Mouse (Mus musculus): Measurements from ENCODE around the gene Amigo2. TPM values are rescaled to one million over a fixed set of nuclear protein-coding genes. Genes with fewer than 3 reads are reported as not detected.

Gene Amigo2
- total and polyA plus RNA-seq, 3 experiments, result not detected

GRCm38 (mm10) chr15:97282572-97282881 is 35.4 kb upstream of the Amigo2 start:
- no peak overlapping the region for H3K9ac ChIP-seq (ENCODE audit: control insufficient read depth, low read depth, low read length, poor library complexity, severe bottlenecking)
- no peaks in the 10 kb centered on the region for H3K36me3 ChIP-seq (ENCODE audit: control insufficient read depth in 1 of 2, insufficient read depth in 2 of 2, low read length in 2 of 2)
- no peak overlapping the region for H3K27ac ChIP-seq (ENCODE audit: control insufficient read depth, low read depth, low read length)
- no peaks in the 10 kb centered on the region; a peak in 1 of 4 replicates for H3K27me3 ChIP-seq (ENCODE audit: control insufficient read depth in 1 of 2, insufficient read depth in 2 of 2, low read length in 2 of 2)
- TF ChIP-seq CHD2 (IDR thresholded peaks at IDR 0.05; ENCODE audit: low read length) (no peak), MEF2A (IDR thresholded peaks at IDR 0.05; ENCODE audit: extremely low read depth, insufficient replicate concordance, low read depth, low read length, poor library complexity, severe bottlenecking) (no peak), MYC (IDR thresholded peaks at IDR 0.05; ENCODE audit: low read depth, low read length) (no peak), KAT2A (conservative IDR thresholded peaks at IDR 0.05; ENCODE audit: low read depth, low read length) (no peak), NELFE (IDR thresholded peaks at IDR 0.05; ENCODE audit: low read depth, low read length) (no peak), UBTF (IDR thresholded peaks at IDR 0.05; ENCODE audit: borderline replicate concordance, insufficient read depth, low read depth, low read length) (no peak), TAL1 (IDR thresholded peaks at IDR 0.05; ENCODE audit: low read length) (no peak), MYB (IDR thresholded peaks at IDR 0.05; ENCODE audit: low read depth, low read length) (no peak), POLR2AphosphoS2 (IDR thresholded peaks at IDR 0.05; ENCODE audit: low read length) (no peak), TBP (IDR thresholded peaks at IDR 0.05; ENCODE audit: low read depth, low read length) (no peak), ZMIZ1 (IDR thresholded peaks at IDR 0.05; ENCODE audit: low read depth, low read length) (no peak), MAZ (IDR thresholded peaks at IDR 0.05; ENCODE audit: low read depth, low read length) (no peak), ELF1 (IDR thresholded peaks at IDR 0.05; ENCODE audit: low read depth, low read length) (no peak), E2F4 (IDR thresholded peaks at IDR 0.05; ENCODE audit: borderline replicate concordance, low read depth, low read length) (no peak), RAD21 (IDR thresholded peaks at IDR 0.05; ENCODE audit: low read depth, low read length) (no peak), EP300 (IDR thresholded peaks at IDR 0.05; ENCODE audit: low read depth in 1 of 2, low read length in 2 of 2) (no peak), MAFK (IDR thresholded peaks at IDR 0.05; ENCODE audit: borderline replicate concordance, low read depth, low read length) (no peak), ZNF384 (IDR thresholded peaks at IDR 0.05; ENCODE audit: low read depth, low read length) (no peak)
- no peaks in the 10 kb centered on the region for H3K9me3 ChIP-seq (replicated peaks; ENCODE audit: insufficient read depth, low read length)
- no peaks in the 10 kb centered on the region for H3K4me1 ChIP-seq (ENCODE audit: control insufficient read depth in 1 of 2, insufficient read depth in 2 of 2, low read length in 2 of 2)
- no peaks in the 10 kb centered on the region for H3K79me2 ChIP-seq (ENCODE audit: control insufficient read depth, insufficient read depth, low read length, poor library complexity)
- no peak overlapping the region for H3K4me3 ChIP-seq (ENCODE audit: control insufficient read depth in 1 of 2, insufficient read depth in 1 of 2, low read depth in 2 of 2, low read length in 2 of 2)
- DNase-seq (ENCODE audit: low read depth, low spot score), result no peak

- Histone ChIP-seq H3K9me3 (replicated peaks; ENCODE audit: insufficient read depth, low read length) (no peaks in the 10 kb centered on the region), H3K79me2 (ENCODE audit: control insufficient read depth, insufficient read depth, low read length, poor library complexity) (no peaks in the 10 kb centered on the region)
These were observed 34.9 kb upstream of the Amigo2 start for GRCm38 (mm10) chr15:97281712-97282571.

More at GRCm38 (mm10) chr15:97281712-97282571, 34.9 kb upstream of the Amigo2 start:
- no peak overlapping the region for H3K4me3 ChIP-seq (ENCODE audit: control insufficient read depth in 1 of 2, insufficient read depth in 1 of 2, low read depth in 2 of 2, low read length in 2 of 2)
- TF ChIP-seq POLR2AphosphoS5 (IDR thresholded peaks at IDR 0.05; ENCODE audit: borderline replicate concordance, low read depth, low read length) (peak; percentile 46; the same call in 1 of the 2 replicates), CHD2 (IDR thresholded peaks at IDR 0.05; ENCODE audit: low read length) (no peak), TAL1 (IDR thresholded peaks at IDR 0.05; ENCODE audit: low read length) (no peak)
- no peaks in the 10 kb centered on the region for H3K36me3 ChIP-seq (ENCODE audit: control insufficient read depth in 1 of 2, insufficient read depth in 2 of 2, low read length in 2 of 2)
- no peaks in the 10 kb centered on the region; a peak in 1 of 4 replicates for H3K27me3 ChIP-seq (ENCODE audit: control insufficient read depth in 1 of 2, insufficient read depth in 2 of 2, low read length in 2 of 2)
- no peaks in the 10 kb centered on the region for H3K4me1 ChIP-seq (ENCODE audit: control insufficient read depth in 1 of 2, insufficient read depth in 2 of 2, low read length in 2 of 2)
- no peak overlapping the region for H3K9ac ChIP-seq (ENCODE audit: control insufficient read depth, low read depth, low read length, poor library complexity, severe bottlenecking)
- no peak for DNase-seq (ENCODE audit: low read depth, low spot score)
- H3K27ac ChIP-seq (ENCODE audit: control insufficient read depth, low read depth, low read length), result no peak overlapping the region

All from MEL (cell line).